Comparison of ENCODE assay signal across 8 mouse cellular contexts in the genomic region with DNA sequence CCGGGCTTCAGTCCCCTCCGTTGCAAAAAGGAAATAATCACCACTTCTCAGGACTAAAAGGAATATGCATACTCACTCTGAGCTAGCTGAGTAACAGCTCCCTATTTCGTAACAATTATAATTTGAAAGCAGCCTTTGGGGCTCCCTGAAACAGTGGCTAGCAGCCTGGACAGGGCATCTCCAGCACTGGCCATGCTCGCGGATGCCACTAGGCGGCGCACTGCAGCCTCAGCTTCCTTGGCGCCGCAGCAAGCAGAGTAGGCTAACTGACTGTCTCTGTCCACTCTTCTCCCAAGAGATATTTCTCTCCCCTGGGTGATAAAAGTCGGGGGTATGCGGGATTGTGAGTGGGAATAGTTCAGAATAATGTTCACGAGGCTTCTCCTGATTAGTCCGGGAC. TPM values are rescaled to one million over a fixed set of nuclear protein-coding genes. Genes with fewer than 3 reads are reported as not detected.
DNase-seq lines count a peak whose midpoint lies in the region; ATAC-seq and TF ChIP-seq lines count a peak whose summit lies in the region.

No protein-coding gene starts in this region.

- no peak for ATAC-seq in forebrain, postnatal 0 days
- no peak for ATAC-seq in forebrain, embryonic 13.5 days
- ATAC-seq in erythroblast, adult 5-6 weeks (replicated peaks; ENCODE audit: low FRiP score, poor library complexity, severe bottlenecking): peak; percentile 66; the same call in 1 of the 2 replicates

- WGBS in forebrain, postnatal 0 days: 4% methylated on average over 13 of the region's 13 CpGs
- 3% methylated on average over 13 of the region's 13 CpGs for WGBS in forebrain, embryonic 13.5 days
- 3% methylated on average over 13 of the region's 13 CpGs for WGBS in bone marrow, adult 2 months

- no peaks in the 10 kb centered on the region for H3K36me3 ChIP-seq in forebrain, postnatal 0 days (ENCODE audit: insufficient read depth)
- H3K36me3 ChIP-seq in forebrain, embryonic 13.5 days (ENCODE audit: poor library complexity, severe bottlenecking): no peaks in the 10 kb centered on the region

- peaks cover 17% of the 10 kb centered on the region for H3K27me3 ChIP-seq in forebrain, postnatal 0 days (ENCODE audit: insufficient read depth, low read length)
- peaks cover 34% of the 10 kb centered on the region for H3K27me3 ChIP-seq in forebrain, embryonic 13.5 days

- no peak overlapping the region for H3K4me3 ChIP-seq in forebrain, postnatal 0 days (ENCODE audit: low read depth, low read length)
- H3K4me3 ChIP-seq in forebrain, embryonic 13.5 days: no peak overlapping the region
- H3K4me3 ChIP-seq in bone marrow, adult 2 months (replicated peaks; ENCODE audit: control insufficient read depth, low read depth, low read length): no peak overlapping the region

- DNase-seq in forebrain, postnatal 0 days: peak; percentile 78
- peak; percentile 31 for DNase-seq in CD4-positive helper T cell, adult 2 months (ENCODE audit: low read depth, low spot score)
- DNase-seq in kidney, postnatal 14 days: peak; percentile 85
- DNase-seq in lung, postnatal 14 days: peak; percentile 87
- DNase-seq in spleen, postnatal 14 days (ENCODE audit: low spot score in 2 of 2): peak; percentile 18 to 38

- peak; percentile 90 for TF ChIP-seq CTCF in forebrain, postnatal 0 days (IDR thresholded peaks at IDR 0.05; ENCODE audit: low read depth)
- peak; percentile 86 for TF ChIP-seq CTCF in bone marrow, adult 2 months (IDR thresholded peaks at IDR 0.05; ENCODE audit: control insufficient read depth, insufficient read depth, low read length)

- no peak overlapping the region for H3K9ac ChIP-seq in forebrain, postnatal 0 days
- no peak overlapping the region for H3K9ac ChIP-seq in forebrain, embryonic 13.5 days

- no peak overlapping the region for H3K27ac ChIP-seq in forebrain, postnatal 0 days (ENCODE audit: low read depth, low read length)
- no peak overlapping the region for H3K27ac ChIP-seq in forebrain, embryonic 13.5 days
- H3K27ac ChIP-seq in bone marrow, adult 2 months (ENCODE audit: control insufficient read depth, insufficient read depth, low read depth, low read length, poor library complexity): no peak overlapping the region

- no peak for TF ChIP-seq POLR2A in bone marrow, adult 2 months (IDR thresholded peaks at IDR 0.05; ENCODE audit: borderline replicate concordance, control insufficient read depth, low read depth, low read length)

- H3K9me3 ChIP-seq in forebrain, postnatal 0 days (ENCODE audit: low read length): no peaks in the 10 kb centered on the region
- H3K9me3 ChIP-seq in forebrain, embryonic 13.5 days (replicated peaks): no peaks in the 10 kb centered on the region

- 0 out of 2 replicates have a peak, but pooled peaks cover 11% of the 10 kb centered on the region for H3K4me1 ChIP-seq in forebrain, postnatal 0 days (ENCODE audit: insufficient read depth)
- H3K4me1 ChIP-seq in forebrain, embryonic 13.5 days: peaks cover 23% of the 10 kb centered on the region
- no peaks in the 10 kb centered on the region for H3K4me1 ChIP-seq in bone marrow, adult 2 months (ENCODE audit: control insufficient read depth, insufficient read depth, low read length)

- no peak overlapping the region for H3K4me2 ChIP-seq in forebrain, postnatal 0 days (ENCODE audit: low read depth)
- no peak overlapping the region for H3K4me2 ChIP-seq in forebrain, embryonic 13.5 days

RNA-seq across cellular contexts. Expression of gene Unc5b, which starts 3.6 kb away (rescaled TPM):
- 8.5 and 15.9 TPM in 2 replicates for total RNA-seq in forebrain, postnatal 0 days (2014; rRNA removed)
- 1.1 and 1.6 TPM in 2 replicates for polyA plus RNA-seq in forebrain, postnatal 0 days (2015; fragmentation: Nextera tagmentation; extraction: Ambion mirVana)
- polyA plus RNA-seq in forebrain, embryonic 13.5 days (2015; fragmentation: Nextera tagmentation; extraction: Ambion mirVana): 2.3 and 2.8 TPM in 2 replicates
- polyA plus RNA-seq in bone marrow, adult 2 months (2011; ENCODE audit: insufficient read depth, insufficient read length, low replicate concordance, missing spikeins): 0.84 and 1.1 TPM in 2 replicates
- not detected in 2 replicates for total RNA-seq in erythroblast, adult 5-6 weeks (2015; ENCODE audit: low replicate concordance)
- total RNA-seq in erythroblast, adult 5-6 weeks (2017; ENCODE audit: low replicate concordance): not detected in 2 replicates

Comparison
In these comparisons a context has a peak if more than half of its experiments do, and no peak if none do; other contexts are left out.
1. DNase-seq: peak in every context shown above with its lines; median percentile 87 in lung, postnatal 14 days; 85 in kidney, postnatal 14 days; 78 in forebrain, postnatal 0 days; 31 in CD4-positive helper T cell, adult 2 months; 28 in spleen, postnatal 14 days.